Mouse (Mus musculus): Measurements from ENCODE around the gene Eya3. TPM values are rescaled to one million over a fixed set of nuclear protein-coding genes. Genes with fewer than 3 reads are reported as not detected.
A peak's percentile ranks its signal among the peaks of the same experiment; 100 is the strongest.

The Eya3 gene
- polyA plus RNA-seq, 1 experiment from 2014 or later: 13.2 TPM

GRCm38 (mm10) chr4:132628830-132629229 is 10.0 kb upstream of the Eya3 start:
- 18% methylated on average over 2 of the region's 2 CpGs for WGBS
- Histone ChIP-seq H3K27me3 (ENCODE audit: control insufficient read depth, insufficient read depth, low read length) (no peaks in the 10 kb centered on the region), H3K4me2 (ENCODE audit: low read depth, low read length) (no peak overlapping the region), H3K27ac (ENCODE audit: low read depth, low read length) (no peak overlapping the region), H3K4me1 (ENCODE audit: control insufficient read depth, insufficient read depth, low read length) (no peaks in the 10 kb centered on the region), H3K9ac (replicated peaks; ENCODE audit: low read depth, low read length) (no peak overlapping the region), H3K36me3 (ENCODE audit: control insufficient read depth, insufficient read depth, low read length) (no peaks in the 10 kb centered on the region), H3K4me3 (ENCODE audit: low read depth, low read length) (no peak overlapping the region), H3K9me3 (ENCODE audit: control insufficient read depth, low read length) (no peaks in the 10 kb centered on the region)
- no peak for ATAC-seq (ENCODE audit: low read depth)

- H3K27ac ChIP-seq (ENCODE audit: low read depth, low read length): no peak overlapping the region
- H3K27me3 ChIP-seq (ENCODE audit: control insufficient read depth, insufficient read depth, low read length): no peaks in the 10 kb centered on the region
- no peaks in the 10 kb centered on the region for H3K36me3 ChIP-seq (ENCODE audit: control insufficient read depth, insufficient read depth, low read length)
- no peak for ATAC-seq (ENCODE audit: low read depth)
- H3K9ac ChIP-seq (replicated peaks; ENCODE audit: low read depth, low read length): no peak overlapping the region
- peaks cover 9% of the 10 kb centered on the region for H3K4me1 ChIP-seq (ENCODE audit: control insufficient read depth, insufficient read depth, low read length)
- no peak overlapping the region for H3K4me2 ChIP-seq (ENCODE audit: low read depth, low read length)
- H3K9me3 ChIP-seq (ENCODE audit: control insufficient read depth, low read length): no peaks in the 10 kb centered on the region
- no peak overlapping the region for H3K4me3 ChIP-seq (ENCODE audit: low read depth, low read length)
- 96% methylated on average over 2 of the region's 2 CpGs for WGBS
These were observed 2.8 kb upstream of the Eya3 start for GRCm38 (mm10) chr4:132635971-132636370.

GRCm38 (mm10) chr4:132636554-132636953 is 2.2 kb upstream of the Eya3 start:
- no peak overlapping the region for H3K9ac ChIP-seq (replicated peaks; ENCODE audit: low read depth, low read length)
- 46% methylated on average over 4 of the region's 4 CpGs for WGBS
- no peak for ATAC-seq (ENCODE audit: low read depth)
- no peaks in the 10 kb centered on the region for H3K9me3 ChIP-seq (ENCODE audit: control insufficient read depth, low read length)
- no peak overlapping the region for H3K27ac ChIP-seq (ENCODE audit: low read depth, low read length)
- H3K36me3 ChIP-seq (ENCODE audit: control insufficient read depth, insufficient read depth, low read length): no peaks in the 10 kb centered on the region
- no peak overlapping the region for H3K4me2 ChIP-seq (ENCODE audit: low read depth, low read length)
- H3K4me3 ChIP-seq (ENCODE audit: low read depth, low read length): no peak overlapping the region
- H3K27me3 ChIP-seq (ENCODE audit: control insufficient read depth, insufficient read depth, low read length): no peaks in the 10 kb centered on the region
- peaks cover 9% of the 10 kb centered on the region for H3K4me1 ChIP-seq (ENCODE audit: control insufficient read depth, insufficient read depth, low read length)

GRCm38 (mm10) chr4:132639191-132639713 is 465 bp downstream of the Eya3 start:
- H3K4me2 ChIP-seq (ENCODE audit: low read depth, low read length): peak overlapping the region; percentile 88
- H3K9ac ChIP-seq (replicated peaks; ENCODE audit: low read depth, low read length): peak overlapping the region; percentile 91
- under 1% methylated on average over 33 of the region's 35 CpGs for WGBS
- peak overlapping the region; percentile 93 for H3K4me3 ChIP-seq (ENCODE audit: low read depth, low read length)
- H3K27ac ChIP-seq (ENCODE audit: low read depth, low read length): peak overlapping the region; percentile 83
- H3K9me3 ChIP-seq (ENCODE audit: control insufficient read depth, low read length): no peaks in the 10 kb centered on the region
- peak; percentile 80; the same call in 1 of the 2 replicates for ATAC-seq (ENCODE audit: low read depth)
- no peaks in the 10 kb centered on the region for H3K27me3 ChIP-seq (ENCODE audit: control insufficient read depth, insufficient read depth, low read length)
- peaks cover 9% of the 10 kb centered on the region for H3K4me1 ChIP-seq (ENCODE audit: control insufficient read depth, insufficient read depth, low read length)
- no peaks in the 10 kb centered on the region for H3K36me3 ChIP-seq (ENCODE audit: control insufficient read depth, insufficient read depth, low read length)

- ATAC-seq (ENCODE audit: low read depth): no peak
- Histone ChIP-seq H3K27me3 (ENCODE audit: control insufficient read depth, insufficient read depth, low read length) (no peaks in the 10 kb centered on the region), H3K4me3 (ENCODE audit: low read depth, low read length) (no peak overlapping the region), H3K9me3 (ENCODE audit: control insufficient read depth, low read length) (no peaks in the 10 kb centered on the region), H3K36me3 (ENCODE audit: control insufficient read depth, insufficient read depth, low read length) (no peaks in the 10 kb centered on the region), H3K4me1 (ENCODE audit: control insufficient read depth, insufficient read depth, low read length) (0 out of 2 replicates have a peak, but pooled peaks cover 3% of the 10 kb centered on the region), H3K27ac (ENCODE audit: low read depth, low read length) (no peak overlapping the region), H3K4me2 (ENCODE audit: low read depth, low read length) (no peak overlapping the region), H3K9ac (replicated peaks; ENCODE audit: low read depth, low read length) (no peak overlapping the region)
- WGBS: 82% methylated on average over 7 of the region's 7 CpGs
These were observed 8.7 kb downstream of the Eya3 start for GRCm38 (mm10) chr4:132647439-132647838.

GRCm38 (mm10) chr4:132649271-132649999 is 10.6 kb downstream of the Eya3 start:
- Histone ChIP-seq H3K27me3 (ENCODE audit: control insufficient read depth, insufficient read depth, low read length) (no peaks in the 10 kb centered on the region), H3K36me3 (ENCODE audit: control insufficient read depth, insufficient read depth, low read length) (no peaks in the 10 kb centered on the region), H3K9me3 (ENCODE audit: control insufficient read depth, low read length) (no peaks in the 10 kb centered on the region), H3K9ac (replicated peaks; ENCODE audit: low read depth, low read length) (no peak overlapping the region), H3K27ac (ENCODE audit: low read depth, low read length) (peak overlapping the region; percentile 30), H3K4me2 (ENCODE audit: low read depth, low read length) (no peak overlapping the region), H3K4me3 (ENCODE audit: low read depth, low read length) (no peak overlapping the region), H3K4me1 (ENCODE audit: control insufficient read depth, insufficient read depth, low read length) (0 out of 2 replicates have a peak, but pooled peaks cover 3% of the 10 kb centered on the region)
- ATAC-seq (ENCODE audit: low read depth): no peak
- WGBS: 38% methylated on average over 6 of the region's 6 CpGs

GRCm38 (mm10) chr4:132652842-132653241 is 14.1 kb downstream of the Eya3 start:
- no peak for ATAC-seq (ENCODE audit: low read depth)
- 42% methylated on average over 4 of the region's 4 CpGs for WGBS
- Histone ChIP-seq H3K9ac (replicated peaks; ENCODE audit: low read depth, low read length) (no peak overlapping the region), H3K4me2 (ENCODE audit: low read depth, low read length) (no peak overlapping the region), H3K27me3 (ENCODE audit: control insufficient read depth, insufficient read depth, low read length) (no peaks in the 10 kb centered on the region), H3K4me3 (ENCODE audit: low read depth, low read length) (no peak overlapping the region), H3K36me3 (ENCODE audit: control insufficient read depth, insufficient read depth, low read length) (no peaks in the 10 kb centered on the region), H3K27ac (ENCODE audit: low read depth, low read length) (no peak overlapping the region), H3K4me1 (ENCODE audit: control insufficient read depth, insufficient read depth, low read length) (0 out of 2 replicates have a peak, but pooled peaks cover 3% of the 10 kb centered on the region), H3K9me3 (ENCODE audit: control insufficient read depth, low read length) (no peaks in the 10 kb centered on the region)

GRCm38 (mm10) chr4:132653799-132654198 is 15.0 kb downstream of the Eya3 start:
- H3K9ac ChIP-seq (replicated peaks; ENCODE audit: low read depth, low read length): no peak overlapping the region
- no peaks in the 10 kb centered on the region for H3K36me3 ChIP-seq (ENCODE audit: control insufficient read depth, insufficient read depth, low read length)
- no peaks in the 10 kb centered on the region for H3K9me3 ChIP-seq (ENCODE audit: control insufficient read depth, low read length)
- H3K4me1 ChIP-seq (ENCODE audit: control insufficient read depth, insufficient read depth, low read length): 0 out of 2 replicates have a peak, but pooled peaks cover 3% of the 10 kb centered on the region
- no peak overlapping the region for H3K27ac ChIP-seq (ENCODE audit: low read depth, low read length)
- 76% methylated on average over 3 of the region's 3 CpGs for WGBS
- H3K4me3 ChIP-seq (ENCODE audit: low read depth, low read length): no peak overlapping the region
- no peak overlapping the region for H3K4me2 ChIP-seq (ENCODE audit: low read depth, low read length)
- no peak for ATAC-seq (ENCODE audit: low read depth)
- no peaks in the 10 kb centered on the region for H3K27me3 ChIP-seq (ENCODE audit: control insufficient read depth, insufficient read depth, low read length)

GRCm38 (mm10) chr4:132655290-132655689 is 16.5 kb downstream of the Eya3 start:
- no peaks in the 10 kb centered on the region for H3K9me3 ChIP-seq (ENCODE audit: control insufficient read depth, low read length)
- H3K27ac ChIP-seq (ENCODE audit: low read depth, low read length): no peak overlapping the region
- no peak for ATAC-seq (ENCODE audit: low read depth)
- no peaks in the 10 kb centered on the region for H3K36me3 ChIP-seq (ENCODE audit: control insufficient read depth, insufficient read depth, low read length)
- no peak overlapping the region for H3K9ac ChIP-seq (replicated peaks; ENCODE audit: low read depth, low read length)
- no peak overlapping the region for H3K4me3 ChIP-seq (ENCODE audit: low read depth, low read length)
- 85% methylated on average over 5 of the region's 5 CpGs for WGBS
- no peaks in the 10 kb centered on the region for H3K27me3 ChIP-seq (ENCODE audit: control insufficient read depth, insufficient read depth, low read length)
- no peaks in the 10 kb centered on the region for H3K4me1 ChIP-seq (ENCODE audit: control insufficient read depth, insufficient read depth, low read length)
- H3K4me2 ChIP-seq (ENCODE audit: low read depth, low read length): no peak overlapping the region
